Mouse (Mus musculus): ENCODE results near the gene Cntln. TPM values are rescaled to one million over a fixed set of nuclear protein-coding genes. Genes with fewer than 3 reads are reported as not detected.

Cntln gene
- 1 to 10 TPM; 2.1 to 4.5 TPM for polyA plus RNA-seq (2017; shearing (Covaris generic))

GRCm38 (mm10) chr4:84884111-84884538, at the start of gene Cntln:
Gene Cntln (plus strand): TSS chr4:84884309.

Other genes starting within 250 kb of the Cntln start
- under 1 TPM in 1 of 2 experiments, not detected in 1; 0.58 TPM for gene Bnc2, start 209.0 kb upstream of the Cntln start, polyA plus RNA-seq (2017; shearing (Covaris generic))

Data from activated CD4-positive, CD25-positive, alpha-beta regulatory T cell (primary cell).